Mouse (Mus musculus) G1E (cell line): ENCODE measurements around the gene Cacnb4.

Experiments used
- CTCF ChIP-seq: IDR thresholded peaks from 2 replicates; pipeline ENCODE4 v1.5.1; 2012; ENCODE audit warnings: low read depth, low read length, inconsistent platforms, mixed read lengths
- GATA1 ChIP-seq: IDR thresholded peaks from 2 replicates; pipeline ENCODE4 v1.6.1; 2012; ENCODE audit warnings: borderline replicate concordance, low read length, inconsistent platforms, mixed read lengths
- TAL1 ChIP-seq: conservative IDR thresholded peaks from 2 replicates; pipeline ENCODE4 v1.6.1; 2012; ENCODE audit warnings: low read depth, low read length, inconsistent platforms, mixed read lengths

DNA sequence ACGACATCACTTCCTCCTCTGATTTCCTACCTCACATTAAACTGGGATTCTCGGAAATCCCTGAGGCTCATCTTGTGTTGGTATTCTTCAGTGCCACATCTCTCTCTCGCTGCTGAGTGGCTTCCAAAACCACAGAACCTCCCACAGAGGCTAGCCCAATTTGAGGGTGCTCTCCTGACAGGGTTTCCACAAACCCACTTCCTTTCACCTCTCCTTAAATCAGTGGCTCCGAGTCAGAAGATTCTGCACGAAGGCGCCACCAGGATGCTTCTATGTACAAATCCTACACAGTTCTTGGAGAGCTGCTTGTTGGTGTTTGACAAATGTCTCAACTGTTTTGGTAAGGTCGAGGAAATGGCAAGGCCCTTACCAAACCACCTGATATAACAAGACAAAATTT lies 115.5 kb downstream of the Cacnb4 start:
- TF ChIP-seq CTCF (no peak), GATA1 (no peak), TAL1 (no peak)
